Mouse (Mus musculus) monocyte, adult 59 days (primary cell): Measurements from ENCODE around the gene Hecw1. TPM values are rescaled to one million over a fixed set of nuclear protein-coding genes. Genes with fewer than 3 reads are reported as not detected.

ENCODE experiments used
- total RNA-seq, 2 experiments: library from RNA; stranded (reverse); gene quantifications; one replicate each; pipeline ENCODE4 v1.2.4; 2023

The Hecw1 gene
- not detected for total RNA-seq

DNA sequence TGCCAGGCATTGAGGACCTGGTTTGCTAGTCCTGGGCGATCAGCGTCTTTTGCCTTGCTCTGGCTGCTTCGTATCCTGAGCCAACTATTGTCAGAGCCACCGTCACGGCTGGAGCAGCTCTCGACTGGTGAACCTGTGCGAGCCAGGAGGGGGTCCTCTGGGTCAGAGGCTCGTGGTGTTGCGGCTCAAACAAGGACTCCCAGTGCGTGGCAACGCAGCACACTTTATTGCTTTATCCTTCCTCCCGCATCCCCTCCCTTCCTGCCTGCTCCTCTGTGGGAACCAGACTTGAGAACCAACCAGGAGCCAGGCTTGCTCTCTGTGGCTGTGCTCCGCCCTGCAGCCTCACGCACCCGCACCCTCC is at the start of gene Hecw1:
Gene Hecw1 (minus strand): TSS at position 323 of the 364 bp plus-strand sequence.

Other genes starting within 250 kb of the Hecw1 start
- gene Mrpl32, start 89.9 kb upstream of the Hecw1 start, total RNA-seq: 10 to 100 TPM; 25.1 to 31.2 TPM
- gene Psma2, start 90.0 kb upstream of the Hecw1 start, total RNA-seq: 10 to 100 TPM; 53.4 to 59.9 TPM
- 1 to 10 TPM; 4.5 to 4.9 TPM for gene AW209491, start 106.9 kb upstream of the Hecw1 start, total RNA-seq